Mouse (Mus musculus): ENCODE results near the gene Caln1. TPM values are rescaled to one million over a fixed set of nuclear protein-coding genes. Genes with fewer than 3 reads are reported as not detected.

The Caln1 gene
- polyA plus RNA-seq, 1 experiment from 2014 or later, result 0.25 TPM

DNA sequence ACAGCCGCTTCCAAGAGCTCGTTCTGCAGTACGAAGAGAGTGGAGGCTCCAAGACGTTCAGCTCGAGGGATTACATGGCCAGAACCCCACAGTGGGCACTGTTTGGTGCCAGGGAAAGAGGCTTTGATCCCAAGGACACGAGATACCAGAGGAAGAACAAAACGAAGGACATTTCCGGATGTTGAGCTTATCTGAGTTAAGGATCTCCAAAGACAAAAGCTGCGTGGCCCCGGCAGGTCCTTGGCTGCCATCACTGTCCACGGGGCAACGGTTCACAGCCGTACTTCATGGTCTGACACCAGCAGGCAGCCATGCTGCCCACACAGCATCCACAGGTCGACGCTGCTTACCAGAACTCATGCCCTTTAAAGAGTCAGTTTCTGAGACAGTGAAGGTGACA is 28.6 kb upstream of the Caln1 start:
- no peak overlapping the region for H3K4me3 ChIP-seq
- no peak overlapping the region for H3K4me2 ChIP-seq
- WGBS, result 87% methylated on average over 15 of the region's 15 CpGs
- H3K4me1 ChIP-seq, result no peaks in the 10 kb centered on the region
- peaks cover 66% of the 10 kb centered on the region for H3K36me3 ChIP-seq
- ATAC-seq (ENCODE audit: extremely low read depth, insufficient number of reproducible peaks, low FRiP score, low TSS enrichment), result no peak
- no peaks in the 10 kb centered on the region for H3K9me3 ChIP-seq
- no peaks in the 10 kb centered on the region for H3K27me3 ChIP-seq (replicated peaks)
- H3K9ac ChIP-seq, result no peak overlapping the region
- no peak overlapping the region for H3K27ac ChIP-seq (replicated peaks)

DNA sequence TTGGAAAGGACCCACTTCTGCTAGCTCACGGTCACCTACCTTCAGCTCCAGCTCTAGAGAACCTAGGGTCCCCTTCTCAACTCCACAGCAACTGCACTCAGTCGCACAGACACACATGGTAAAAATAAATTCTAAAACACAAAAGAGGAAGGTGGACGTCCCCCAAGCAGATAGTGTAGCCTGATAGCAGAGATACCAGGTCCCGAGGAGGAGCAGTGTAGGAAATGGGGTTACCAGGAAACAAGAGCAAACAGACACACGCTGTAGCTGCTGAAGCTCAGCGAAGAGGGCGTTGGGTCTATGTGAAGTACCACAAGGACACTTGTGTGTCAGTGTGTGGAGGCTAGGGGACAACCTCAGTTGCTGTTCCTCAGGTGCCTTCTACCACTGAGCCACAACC is 24.3 kb upstream of the Caln1 start:
- no peaks in the 10 kb centered on the region for H3K4me1 ChIP-seq
- no peak for ATAC-seq (ENCODE audit: extremely low read depth, insufficient number of reproducible peaks, low FRiP score, low TSS enrichment)
- H3K27ac ChIP-seq (replicated peaks), result no peak overlapping the region
- peaks cover 36% of the 10 kb centered on the region for H3K36me3 ChIP-seq
- peaks cover 8% of the 10 kb centered on the region for H3K9me3 ChIP-seq
- H3K4me2 ChIP-seq, result no peak overlapping the region
- no peaks in the 10 kb centered on the region for H3K27me3 ChIP-seq (replicated peaks)
- no peak overlapping the region for H3K4me3 ChIP-seq
- 74% methylated on average over 7 of the region's 7 CpGs for WGBS
- H3K9ac ChIP-seq, result no peak overlapping the region

DNA sequence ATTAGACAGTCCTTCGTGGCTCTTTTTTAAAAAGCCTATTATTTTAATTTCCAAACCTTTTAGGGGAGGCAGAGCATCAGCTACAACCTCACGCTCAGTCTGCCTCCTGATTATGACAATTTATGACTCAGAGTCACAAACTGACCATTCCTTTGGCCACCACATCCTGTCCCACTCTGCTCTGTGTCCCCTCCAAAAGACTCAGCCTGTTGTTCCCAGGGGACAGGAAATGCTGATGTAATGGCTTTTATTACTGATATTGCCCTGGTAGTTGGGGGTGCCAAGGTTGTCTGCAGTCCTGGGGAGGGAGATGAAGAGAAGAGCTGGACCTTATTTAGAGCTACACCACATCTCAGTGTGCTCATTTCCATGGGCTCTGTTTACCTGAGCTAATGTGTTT is 23.4 kb upstream of the Caln1 start:
- H3K9ac ChIP-seq, result no peak overlapping the region
- H3K4me3 ChIP-seq, result no peak overlapping the region
- H3K27me3 ChIP-seq (replicated peaks), result no peaks in the 10 kb centered on the region
- 72% methylated on average over 2 of the region's 2 CpGs for WGBS
- peaks cover 28% of the 10 kb centered on the region for H3K36me3 ChIP-seq
- no peak overlapping the region for H3K4me2 ChIP-seq
- no peak overlapping the region for H3K27ac ChIP-seq (replicated peaks)
- H3K9me3 ChIP-seq, result peaks cover 8% of the 10 kb centered on the region
- ATAC-seq (ENCODE audit: extremely low read depth, insufficient number of reproducible peaks, low FRiP score, low TSS enrichment), result no peak
- H3K4me1 ChIP-seq, result no peaks in the 10 kb centered on the region

DNA sequence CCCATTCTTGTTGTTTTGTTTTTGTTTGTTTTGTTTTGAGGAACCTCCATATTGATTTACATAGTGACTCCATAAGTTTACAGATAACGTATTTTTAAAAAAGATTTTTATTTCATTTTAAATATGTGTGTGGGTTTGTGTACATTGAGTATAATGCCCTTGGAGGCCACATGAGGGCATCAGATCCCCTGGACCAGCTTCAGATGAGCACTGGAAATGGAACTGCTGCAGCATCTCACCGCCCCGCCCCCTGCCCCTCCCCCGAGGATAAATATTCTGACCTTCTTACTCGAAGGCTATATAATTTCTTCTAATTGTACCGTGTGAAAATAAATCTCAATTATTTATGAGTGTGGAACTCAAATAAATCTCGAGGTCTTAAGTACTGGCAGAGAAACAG is 14.0 kb upstream of the Caln1 start:
- 47% methylated on average over 7 of the region's 7 CpGs for WGBS
- no peak overlapping the region for H3K27ac ChIP-seq (replicated peaks)
- H3K4me2 ChIP-seq, result no peak overlapping the region
- ATAC-seq (ENCODE audit: extremely low read depth, insufficient number of reproducible peaks, low FRiP score, low TSS enrichment), result no peak
- no peak overlapping the region for H3K4me3 ChIP-seq
- no peaks in the 10 kb centered on the region for H3K4me1 ChIP-seq
- H3K27me3 ChIP-seq (replicated peaks), result no peaks in the 10 kb centered on the region
- H3K9ac ChIP-seq, result no peak overlapping the region
- no peaks in the 10 kb centered on the region for H3K36me3 ChIP-seq
- no peaks in the 10 kb centered on the region for H3K9me3 ChIP-seq

DNA sequence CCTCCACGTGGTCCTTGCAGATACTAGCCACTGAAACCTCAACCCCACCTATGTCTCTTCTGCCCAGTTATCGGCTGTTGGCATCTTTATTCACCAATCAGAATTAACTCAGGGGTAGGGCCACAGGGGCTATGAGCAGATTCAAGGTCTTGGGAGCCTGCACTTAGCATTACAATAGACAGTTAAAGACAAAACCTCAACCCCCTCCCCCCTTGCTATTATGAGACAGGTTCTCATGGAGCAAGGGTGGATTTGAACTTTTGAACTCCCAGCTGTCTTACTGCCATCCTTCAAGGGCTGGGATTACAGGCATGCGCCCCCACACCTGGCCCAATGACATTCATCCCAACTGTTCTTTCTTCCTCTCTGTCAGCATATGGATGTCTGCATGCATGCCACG is 6.1 kb upstream of the Caln1 start:
- WGBS, result 65% methylated on average over 4 of the region's 4 CpGs
- H3K4me1 ChIP-seq, result no peaks in the 10 kb centered on the region
- no peaks in the 10 kb centered on the region for H3K9me3 ChIP-seq
- no peaks in the 10 kb centered on the region for H3K36me3 ChIP-seq
- H3K4me3 ChIP-seq, result no peak overlapping the region
- no peak overlapping the region for H3K9ac ChIP-seq
- no peak overlapping the region for H3K4me2 ChIP-seq
- no peak overlapping the region for H3K27ac ChIP-seq (replicated peaks)
- no peaks in the 10 kb centered on the region for H3K27me3 ChIP-seq (replicated peaks)
- no peak for ATAC-seq (ENCODE audit: extremely low read depth, insufficient number of reproducible peaks, low FRiP score, low TSS enrichment)

DNA sequence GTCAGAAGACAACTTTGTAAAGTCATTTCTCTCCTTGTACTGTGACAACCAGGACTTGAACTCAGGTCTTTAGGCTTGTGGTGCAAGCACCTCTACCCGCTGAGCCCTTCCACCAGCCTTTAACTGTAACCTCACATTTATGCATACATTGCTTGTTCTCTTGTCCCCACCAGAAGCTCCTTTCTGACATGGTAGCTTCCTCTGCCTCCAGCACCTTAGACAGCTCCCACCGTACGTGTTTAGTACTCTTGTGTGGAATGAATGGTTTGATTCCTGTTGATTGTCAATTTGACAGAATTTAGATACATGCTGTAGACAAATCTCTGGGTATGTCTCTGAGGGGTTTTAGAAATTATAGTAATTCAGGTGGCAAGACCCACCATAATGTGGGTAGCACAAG is 5.5 kb upstream of the Caln1 start:
- no peak overlapping the region for H3K4me2 ChIP-seq
- no peak overlapping the region for H3K27ac ChIP-seq (replicated peaks)
- no peaks in the 10 kb centered on the region for H3K9me3 ChIP-seq
- no peaks in the 10 kb centered on the region for H3K4me1 ChIP-seq
- ATAC-seq (ENCODE audit: extremely low read depth, insufficient number of reproducible peaks, low FRiP score, low TSS enrichment), result no peak
- no peak overlapping the region for H3K9ac ChIP-seq
- H3K4me3 ChIP-seq, result no peak overlapping the region
- 27% methylated on average over 3 of the region's 3 CpGs for WGBS
- no peaks in the 10 kb centered on the region for H3K27me3 ChIP-seq (replicated peaks)
- no peaks in the 10 kb centered on the region for H3K36me3 ChIP-seq

DNA sequence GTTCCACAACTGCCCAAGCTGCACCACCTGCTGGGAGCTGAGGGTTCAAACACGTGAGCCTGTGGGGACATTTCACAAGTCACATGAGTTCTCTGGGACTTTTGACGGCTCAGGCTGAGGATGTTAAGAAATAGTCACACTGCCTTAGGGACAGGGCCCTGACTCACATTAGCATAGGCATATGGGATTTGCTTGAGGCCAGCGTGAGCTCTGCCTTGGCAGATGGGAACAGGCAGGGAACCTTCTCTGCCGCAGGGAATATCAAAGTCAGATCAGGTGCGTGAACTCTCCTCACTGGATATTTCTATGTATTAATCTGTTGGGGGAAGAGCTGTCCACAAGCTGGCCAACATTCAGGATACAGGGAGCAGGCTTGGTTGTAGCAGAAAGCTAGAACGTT is 1.0 kb upstream of the Caln1 start:
- Histone ChIP-seq H3K36me3 (no peaks in the 10 kb centered on the region), H3K9me3 (peaks cover 4% of the 10 kb centered on the region; the same call in 1 of the 2 replicates), H3K4me1 (no peaks in the 10 kb centered on the region), H3K4me3 (no peak overlapping the region), H3K27me3 (replicated peaks) (no peaks in the 10 kb centered on the region), H3K27ac (replicated peaks) (no peak overlapping the region), H3K4me2 (no peak overlapping the region), H3K9ac (no peak overlapping the region)
- 68% methylated on average over 6 of the region's 6 CpGs for WGBS
- ATAC-seq (ENCODE audit: extremely low read depth, insufficient number of reproducible peaks, low FRiP score, low TSS enrichment), result no peak

DNA sequence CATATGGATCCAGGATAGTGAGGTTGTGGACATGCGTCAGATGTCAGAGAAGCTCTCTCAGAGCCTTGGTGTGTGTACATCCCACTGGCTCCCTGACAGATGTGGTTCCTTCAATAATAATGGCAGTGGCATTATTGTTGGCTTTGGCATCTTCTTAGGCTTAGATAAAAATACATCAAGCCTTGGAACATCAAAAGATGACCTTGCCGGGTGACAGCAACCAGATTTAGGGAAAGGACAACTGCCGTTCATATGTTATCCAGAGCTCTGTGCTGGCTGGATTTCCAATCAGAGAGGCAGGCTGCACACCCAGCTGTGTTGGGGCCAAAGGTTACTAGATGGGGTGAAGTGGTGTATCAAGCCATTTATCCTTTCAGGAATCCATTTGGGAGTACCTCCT is 6.2 kb downstream of the Caln1 start:
- no peak overlapping the region for H3K4me3 ChIP-seq
- no peaks in the 10 kb centered on the region; the same call in 1 of the 2 replicates for H3K27me3 ChIP-seq (replicated peaks)

DNA sequence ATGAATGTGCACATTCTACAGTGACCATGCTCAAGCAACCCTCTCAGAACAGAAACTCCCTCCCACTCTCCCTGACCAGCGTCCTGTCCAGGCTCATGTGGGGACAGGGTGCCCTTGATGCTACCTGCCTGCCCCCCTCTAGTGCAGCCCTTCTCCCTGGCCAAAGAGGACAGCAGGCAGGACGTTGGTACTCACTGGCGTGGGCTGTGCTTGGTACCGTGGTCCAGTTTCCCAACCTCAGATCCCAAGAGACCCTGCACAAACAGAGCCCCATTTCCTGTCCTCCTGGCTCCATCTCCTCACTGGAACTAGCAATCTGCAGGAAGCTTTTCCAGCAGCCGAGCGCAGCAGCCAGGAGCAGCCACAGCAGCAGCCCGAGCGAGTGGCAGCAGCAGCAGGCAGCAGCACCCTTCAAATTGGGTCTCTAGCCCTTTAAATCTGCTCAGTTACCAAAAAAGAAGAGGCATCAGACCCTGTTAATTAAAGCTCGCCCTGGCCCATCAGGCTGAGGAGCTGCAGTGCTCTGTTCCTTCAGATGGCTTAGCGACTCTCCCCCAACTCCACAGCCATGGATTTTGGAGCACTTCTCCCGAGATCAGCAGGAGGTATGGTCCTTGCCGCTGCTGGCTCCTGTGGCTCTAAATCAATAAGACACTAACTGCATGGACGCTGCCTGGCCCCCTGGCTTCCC is 15.1 kb downstream of the Caln1 start, which contains the start of gene A330070K13Rik:
Gene A330070K13Rik (minus strand): TSS at position 410 of the 691 bp plus-strand sequence.
- no peaks in the 10 kb centered on the region for H3K9me3 ChIP-seq
- WGBS, result 8% methylated on average over 13 of the region's 13 CpGs
- no peak within 1 kb of the TSS for H3K27ac ChIP-seq (replicated peaks)
- peaks cover 27% of the 10 kb centered on the region; the same call in 1 of the 2 replicates for H3K27me3 ChIP-seq (replicated peaks)
- no peak for ATAC-seq (ENCODE audit: extremely low read depth, insufficient number of reproducible peaks, low FRiP score, low TSS enrichment)
- peak within 1 kb of the TSS; percentile 24 for H3K4me3 ChIP-seq
- peak within 1 kb of the TSS; percentile 60 for H3K4me2 ChIP-seq
- peaks cover 10% of the 10 kb centered on the region; the same call in 1 of the 2 replicates for H3K4me1 ChIP-seq
- no peak within 1 kb of the TSS; the same call in 1 of the 2 replicates for H3K9ac ChIP-seq
- H3K36me3 ChIP-seq, result no peaks in the 10 kb centered on the region

More for the DNA sequence above, 6.2 kb downstream of the Caln1 start:
- WGBS, result 80% methylated on average over 3 of the region's 3 CpGs
- H3K9me3 ChIP-seq, result peaks cover 4% of the 10 kb centered on the region; the same call in 1 of the 2 replicates
- H3K27ac ChIP-seq (replicated peaks), result no peak overlapping the region
- H3K4me2 ChIP-seq, result no peak overlapping the region
- H3K36me3 ChIP-seq, result no peaks in the 10 kb centered on the region
- H3K4me1 ChIP-seq, result peaks cover 10% of the 10 kb centered on the region
- H3K9ac ChIP-seq, result no peak overlapping the region
- ATAC-seq (ENCODE audit: extremely low read depth, insufficient number of reproducible peaks, low FRiP score, low TSS enrichment), result no peak

DNA sequence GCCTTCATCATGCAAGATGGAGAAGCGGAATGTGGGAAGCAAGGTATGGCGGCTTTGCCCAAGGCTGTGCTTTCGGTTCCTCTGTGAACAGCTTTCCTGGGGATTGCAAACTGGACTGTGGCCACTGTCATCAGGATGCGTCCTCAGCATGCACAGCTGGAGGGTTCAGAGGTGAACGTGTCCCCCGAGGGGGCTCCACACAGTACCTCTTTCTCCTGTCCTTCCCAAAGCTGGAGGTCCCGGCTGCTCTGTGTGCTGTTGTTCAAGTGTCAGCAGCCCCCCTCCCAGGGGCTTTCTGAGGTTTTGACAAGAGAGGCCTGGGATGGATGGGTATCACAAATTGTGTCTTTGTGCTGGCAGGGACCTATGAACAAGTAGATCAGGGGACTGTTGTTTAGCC is 17.2 kb downstream of the Caln1 start:
- 67% methylated on average over 7 of the region's 7 CpGs for WGBS
- Histone ChIP-seq H3K9ac (no peak overlapping the region), H3K4me3 (no peak overlapping the region), H3K9me3 (peaks cover 8% of the 10 kb centered on the region; the same call in 1 of the 2 replicates), H3K4me1 (peaks cover 10% of the 10 kb centered on the region; the same call in 1 of the 2 replicates), H3K27me3 (replicated peaks) (peaks cover 27% of the 10 kb centered on the region; the same call in 1 of the 2 replicates), H3K36me3 (no peaks in the 10 kb centered on the region), H3K27ac (replicated peaks) (no peak overlapping the region), H3K4me2 (no peak overlapping the region)
- no peak for ATAC-seq (ENCODE audit: extremely low read depth, insufficient number of reproducible peaks, low FRiP score, low TSS enrichment)

DNA sequence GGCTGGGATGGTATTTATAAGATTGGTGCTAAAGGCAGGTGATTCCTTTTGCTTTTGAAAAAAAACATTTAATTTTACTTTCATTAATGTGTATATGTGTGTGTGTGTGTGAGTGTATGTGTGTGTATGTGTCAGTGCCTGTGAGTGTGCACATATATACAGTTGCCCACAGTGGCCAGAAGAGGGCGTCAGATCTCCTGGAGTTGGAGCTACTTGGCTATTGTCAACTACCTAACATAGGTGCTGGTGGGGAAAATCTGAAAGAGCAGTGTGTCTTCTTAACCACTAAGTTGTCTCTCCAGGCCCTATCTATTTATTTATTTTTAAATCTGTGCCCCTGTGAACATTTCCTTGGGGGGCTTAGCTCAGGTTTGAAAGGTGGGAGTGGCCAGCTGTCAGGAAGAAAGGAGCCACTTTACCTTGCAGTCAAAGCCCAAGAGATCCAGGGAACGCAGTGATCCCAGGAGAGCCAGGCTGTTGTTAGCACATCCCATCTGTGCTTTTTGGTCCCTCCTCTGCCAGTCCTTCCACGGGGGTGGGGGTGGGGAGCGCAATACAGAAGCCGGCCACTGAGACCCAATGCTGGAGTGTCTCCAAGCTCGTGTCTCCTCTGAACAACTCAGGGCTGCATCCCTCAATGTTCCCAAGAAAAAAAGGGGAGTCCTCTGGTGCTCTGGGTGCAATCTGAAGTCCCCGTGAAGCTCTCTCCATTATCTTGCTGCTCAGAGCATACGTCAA is 24.5 kb downstream of the Caln1 start:
- WGBS, result 38% methylated on average over 8 of the region's 8 CpGs
- H3K9ac ChIP-seq, result no peak overlapping the region
- no peak overlapping the region for H3K4me2 ChIP-seq
- no peaks in the 10 kb centered on the region for H3K36me3 ChIP-seq
- ATAC-seq (ENCODE audit: extremely low read depth, insufficient number of reproducible peaks, low FRiP score, low TSS enrichment), result no peak
- H3K9me3 ChIP-seq, result peaks cover 9% of the 10 kb centered on the region; the same call in 1 of the 2 replicates
- H3K27ac ChIP-seq (replicated peaks), result no peak overlapping the region
- H3K4me3 ChIP-seq, result no peak overlapping the region
- no peaks in the 10 kb centered on the region for H3K4me1 ChIP-seq
- H3K27me3 ChIP-seq (replicated peaks), result no peaks in the 10 kb centered on the region
